Mouse (Mus musculus) urinary bladder, adult 2 months (tissue): ENCODE data around the gene Pbx2. TPM values are rescaled to one million over a fixed set of nuclear protein-coding genes. Genes with fewer than 3 reads are reported as not detected.

Experiments
- DNase-seq: peaks from one replicate; pipeline ENCODE4 v3.0.0; 2022; ENCODE audit warnings: low spot score
- polyA plus RNA-seq: library from polyadenylated mRNA; depleted of rRNA; stranded (reverse); fragments of >200 nt; gene quantifications from 2 replicates; pipeline ENCODE4 v1.2.3, GENCODE M21; 2012; rRNA removed

Pbx2 gene
- polyA plus RNA-seq, 1 experiment = 55.2 TPM

- no peak for DNase-seq
Measured at GRCm38 (mm10) chr17:34629221-34629751, 38.2 kb downstream of the Pbx2 start, which contains the start of gene Prrt1. Gene Prrt1 (plus strand): TSS chr17:34629533.

GRCm38 (mm10) chr17:34629796-34630603 lies 38.9 kb downstream of the Pbx2 start:
- DNase-seq = no peak

GRCm38 (mm10) chr17:34630761-34631301 lies 39.8 kb downstream of the Pbx2 start:
- no peak for DNase-seq

GRCm38 (mm10) chr17:34631647-34632046 lies 40.6 kb downstream of the Pbx2 start:
- no peak for DNase-seq

- DNase-seq = peak; percentile 59
Measured at GRCm38 (mm10) chr17:34632261-34632691, 41.2 kb downstream of the Pbx2 start.

GRCm38 (mm10) chr17:34635671-34636070 lies 44.6 kb downstream of the Pbx2 start:
- DNase-seq = no peak

- no peak for DNase-seq
Measured at GRCm38 (mm10) chr17:34637459-34637858, 46.4 kb downstream of the Pbx2 start.

- no peak for DNase-seq
Measured at GRCm38 (mm10) chr17:34639461-34640255, 48.6 kb downstream of the Pbx2 start.

GRCm38 (mm10) chr17:34640778-34641601 lies 49.9 kb downstream of the Pbx2 start:
- DNase-seq = no peak

GRCm38 (mm10) chr17:34641945-34642344 lies 50.9 kb downstream of the Pbx2 start:
- no peak for DNase-seq

- DNase-seq = no peak
Measured at GRCm38 (mm10) chr17:34643379-34643778, 52.3 kb downstream of the Pbx2 start.

GRCm38 (mm10) chr17:34643944-34644343 lies 52.9 kb downstream of the Pbx2 start:
- DNase-seq = no peak

GRCm38 (mm10) chr17:34644608-34645007 lies 53.5 kb downstream of the Pbx2 start, which contains the start of gene Fkbpl:
Gene Fkbpl (plus strand): TSS chr17:34644764.
- peak; percentile 67 for DNase-seq

GRCm38 (mm10) chr17:34645256-34645829 lies 54.3 kb downstream of the Pbx2 start:
- DNase-seq = no peak

GRCm38 (mm10) chr17:34645831-34646511 lies 54.9 kb downstream of the Pbx2 start:
- DNase-seq = no peak

Other genes with a start within 250 kb of the Pbx2 start
- gene Btnl2, start 236.4 kb upstream of the Pbx2 start, polyA plus RNA-seq = 0.28 and 0.40 TPM in 2 replicates
- not detected in 2 replicates for gene Btnl1, start 214.1 kb upstream of the Pbx2 start, polyA plus RNA-seq
- gene BC051142, start 192.4 kb upstream of the Pbx2 start, polyA plus RNA-seq = 1.2 and 1.6 TPM in 2 replicates
- gene Btnl4, start 113.9 kb upstream of the Pbx2 start, polyA plus RNA-seq = 0.04 TPM in 1 of 2 replicates, not detected in the other
- gene Btnl6, start 73.9 kb upstream of the Pbx2 start, polyA plus RNA-seq = not detected in 2 replicates
- gene Notch4, start 27.0 kb upstream of the Pbx2 start, polyA plus RNA-seq = 3.2 and 5.5 TPM in 2 replicates
- 9.5 and 12.6 TPM in 2 replicates for gene Gpsm3, start 1.5 kb upstream of the Pbx2 start, polyA plus RNA-seq
- 5.1 and 6.1 TPM in 2 replicates for gene Ager, start 6.6 kb downstream of the Pbx2 start, polyA plus RNA-seq
- 82.7 and 91.4 TPM in 2 replicates for gene Rnf5, start 12.4 kb downstream of the Pbx2 start, polyA plus RNA-seq
- gene Agpat1, start 13.0 kb downstream of the Pbx2 start, polyA plus RNA-seq = 104 and 109 TPM in 2 replicates
- gene Egfl8, start 24.7 kb downstream of the Pbx2 start, polyA plus RNA-seq = 9.3 and 10.6 TPM in 2 replicates
- 22.8 and 24.8 TPM in 2 replicates for gene Ppt2, start 37.2 kb downstream of the Pbx2 start, polyA plus RNA-seq
- 8.0 and 11.1 TPM in 2 replicates for gene Prrt1, start 38.3 kb downstream of the Pbx2 start, polyA plus RNA-seq
- 4.6 and 7.2 TPM in 2 replicates for gene Fkbpl, start 53.5 kb downstream of the Pbx2 start, polyA plus RNA-seq
- 39.2 and 42.1 TPM in 2 replicates for gene Atf6b, start 55.9 kb downstream of the Pbx2 start, polyA plus RNA-seq
- 74.4 and 93.5 TPM in 2 replicates for gene Tnxb, start 79.3 kb downstream of the Pbx2 start, polyA plus RNA-seq
- gene C4b, start 152.6 kb downstream of the Pbx2 start, polyA plus RNA-seq = 55.7 and 73.2 TPM in 2 replicates
- not detected in 2 replicates for gene Cyp21a1, start 213.3 kb downstream of the Pbx2 start, polyA plus RNA-seq
- gene Stk19, start 245.7 kb downstream of the Pbx2 start, polyA plus RNA-seq = 37.0 and 47.5 TPM in 2 replicates
- 32.3 and 45.6 TPM in 2 replicates for gene Dxo, start 245.8 kb downstream of the Pbx2 start, polyA plus RNA-seq